Mouse (Mus musculus) ES-Bruce4 (cell line): ENCODE measurements around the gene Rae1. TPM values are rescaled to one million over a fixed set of nuclear protein-coding genes. Genes with fewer than 3 reads are reported as not detected.

ENCODE experiments used
- H3K27ac ChIP-seq: 2 replicates; pipeline ENCODE4 v1.5.1; 2012; ENCODE audit warnings: low read length, inconsistent platforms; ENCODE audit not compliant: insufficient read depth
- H3K27me3 ChIP-seq: 2 replicates; pipeline ENCODE4 v1.6.1; 2012; ENCODE audit warnings: mild to moderate bottlenecking, low read length, inconsistent platforms; ENCODE audit not compliant: control insufficient read depth, poor library complexity, insufficient read depth, severe bottlenecking
- H3K36me3 ChIP-seq: 2 replicates; pipeline ENCODE4 v1.6.1; 2012; ENCODE audit warnings: inconsistent platforms, mild to moderate bottlenecking, low read length, moderate library complexity; ENCODE audit not compliant: control insufficient read depth, poor library complexity, insufficient read depth, severe bottlenecking
- H3K4me1 ChIP-seq: one replicate; pipeline ENCODE4 v1.8.1; 2011; ENCODE audit warnings: low read length; ENCODE audit not compliant: control insufficient read depth, insufficient read depth
- H3K4me3 ChIP-seq: 2 replicates; pipeline ENCODE4 v1.5.1; 2011; ENCODE audit warnings: low read depth, mild to moderate bottlenecking, low read length
- H3K9ac ChIP-seq: 2 replicates; pipeline ENCODE4 v1.6.1; 2012; ENCODE audit warnings: low read depth, mild to moderate bottlenecking, inconsistent platforms; ENCODE audit not compliant: poor library complexity, severe bottlenecking
- H3K9me3 ChIP-seq: replicated peaks from 2 replicates; pipeline ENCODE4 v1.6.1; 2012; ENCODE audit warnings: mild to moderate bottlenecking, low read length, inconsistent platforms; ENCODE audit not compliant: control insufficient read depth, poor library complexity, insufficient read depth, severe bottlenecking
- CTCF ChIP-seq: IDR thresholded peaks from one replicate; pipeline ENCODE4 v1.8.1; 2011; ENCODE audit warnings: low read depth, low read length
- EP300 ChIP-seq: IDR thresholded peaks from 2 replicates; pipeline ENCODE4 v1.6.1; 2011; ENCODE audit warnings: low read depth, low read length; ENCODE audit not compliant: insufficient read depth
- POLR2A ChIP-seq: IDR thresholded peaks from one replicate; pipeline ENCODE4 v1.8.1; 2011; ENCODE audit warnings: low read length; ENCODE audit not compliant: insufficient read depth
- polyA plus RNA-seq: library from polyadenylated mRNA; stranded (reverse); fragments of >200 nt; gene quantifications from 2 replicates; pipeline ENCODE4 v1.2.4, GENCODE M21; 2011; ENCODE audit warnings: low read depth; ENCODE audit not compliant: missing spikeins, insufficient read depth, insufficient read length

Rae1 gene
- polyA plus RNA-seq, 1 experiment: 123 TPM

DNA sequence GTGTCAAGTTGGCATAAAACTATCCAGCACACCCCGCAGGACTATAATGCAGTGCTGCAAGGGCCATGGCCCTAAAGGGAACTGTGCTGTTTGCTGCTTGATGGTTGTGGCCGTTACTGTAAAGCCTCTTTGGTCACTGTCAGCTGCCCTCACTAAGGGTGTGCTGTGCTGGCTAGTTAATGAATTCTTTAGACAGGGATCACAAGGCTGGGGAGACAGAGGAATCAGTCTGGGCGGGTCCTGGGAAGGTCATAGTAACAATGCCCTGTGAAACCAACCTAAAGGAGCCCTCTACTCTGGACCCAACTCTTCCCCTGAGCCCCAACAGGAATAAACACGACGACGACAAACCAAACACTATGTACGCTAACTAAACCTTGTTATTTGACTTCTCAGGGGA, 1.4 kb upstream of the Rae1 start:
- no peak overlapping the region for H3K4me3 ChIP-seq
- H3K9ac ChIP-seq: no peak overlapping the region
- H3K27ac ChIP-seq: no peak overlapping the region
- H3K36me3 ChIP-seq: peaks cover 8% of the 10 kb centered on the region
- no peaks in the 10 kb centered on the region for H3K4me1 ChIP-seq
- H3K9me3 ChIP-seq: no peaks in the 10 kb centered on the region
- H3K27me3 ChIP-seq: no peaks in the 10 kb centered on the region
- TF ChIP-seq POLR2A: no peak
- TF ChIP-seq EP300: no peak
- TF ChIP-seq CTCF: no peak

DNA sequence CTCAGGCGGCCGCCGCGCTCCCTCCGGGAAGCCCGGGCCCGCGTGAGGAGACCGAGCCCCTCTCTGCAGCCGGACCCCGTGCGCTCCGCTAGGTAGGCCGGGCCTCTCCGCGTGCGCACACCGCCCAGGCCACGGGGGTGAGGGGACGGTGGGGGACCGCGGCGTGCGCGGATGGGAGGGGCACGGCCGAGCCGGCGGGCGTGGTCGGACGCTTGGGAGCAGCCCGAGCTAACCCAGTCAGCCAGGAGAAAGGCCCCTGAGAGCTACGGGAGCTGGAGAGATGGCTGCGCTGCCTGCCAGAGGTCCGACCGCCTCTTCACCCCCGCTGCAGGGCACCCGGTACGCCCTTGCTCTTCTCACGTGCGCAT, 352 bp downstream of the Rae1 start:
- no peaks in the 10 kb centered on the region for H3K27me3 ChIP-seq
- H3K9me3 ChIP-seq: no peaks in the 10 kb centered on the region
- peak overlapping the region; percentile 95 for H3K4me3 ChIP-seq
- peak overlapping the region; percentile 74 for H3K9ac ChIP-seq
- no peak for TF ChIP-seq CTCF
- no peak overlapping the region for H3K27ac ChIP-seq
- H3K4me1 ChIP-seq: no peaks in the 10 kb centered on the region
- H3K36me3 ChIP-seq: peaks cover 25% of the 10 kb centered on the region

DNA sequence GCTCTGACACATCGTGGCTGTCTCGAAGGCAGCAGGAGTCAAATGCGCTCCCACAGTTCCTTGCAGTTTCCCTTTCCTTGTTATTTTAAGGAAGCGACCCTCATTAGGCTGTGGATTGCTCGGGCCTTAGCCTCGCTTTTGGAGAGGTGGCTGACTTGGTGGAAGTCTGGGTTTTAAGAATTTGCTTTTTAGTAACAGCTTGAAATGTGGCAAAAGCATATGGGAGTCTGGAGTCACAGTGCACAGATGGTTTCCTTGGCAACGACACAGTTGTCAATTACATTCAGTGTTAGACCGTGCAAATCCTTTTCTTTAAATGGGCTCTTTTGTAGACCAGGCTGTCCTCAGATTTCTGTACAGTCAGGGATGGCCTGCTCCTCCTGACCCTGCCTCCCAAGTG, 1.0 kb downstream of the Rae1 start:
- Histone ChIP-seq H3K4me3 (peak overlapping the region; percentile 95), H3K36me3 (peaks cover 28% of the 10 kb centered on the region), H3K9ac (peak overlapping the region; percentile 74), H3K4me1 (no peaks in the 10 kb centered on the region), H3K9me3 (no peaks in the 10 kb centered on the region), H3K27ac (no peak overlapping the region), H3K27me3 (no peaks in the 10 kb centered on the region)
- TF ChIP-seq POLR2A: no peak
- no peak for TF ChIP-seq CTCF
- TF ChIP-seq EP300: no peak

DNA sequence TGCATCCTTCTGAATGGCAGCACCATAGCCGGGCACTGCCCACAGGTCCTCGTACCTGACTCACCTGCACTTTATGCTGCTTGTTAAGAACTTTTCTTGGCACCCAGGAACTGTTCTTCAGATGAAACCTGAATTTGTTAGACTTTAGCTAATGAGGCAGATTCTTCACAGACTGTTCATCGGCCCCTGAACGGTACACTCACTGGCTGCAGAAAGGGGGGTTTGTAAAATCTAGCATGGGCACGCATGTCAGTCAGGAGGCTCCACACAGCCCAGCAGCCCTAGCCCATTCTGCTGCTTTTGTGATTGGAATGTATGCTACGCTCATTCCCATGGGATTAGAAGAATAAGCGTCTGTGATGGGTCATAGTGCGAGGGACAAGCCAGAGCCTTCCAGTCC, 3.8 kb downstream of the Rae1 start:
- Histone ChIP-seq H3K27ac (no peak overlapping the region), H3K4me1 (no peaks in the 10 kb centered on the region), H3K9me3 (no peaks in the 10 kb centered on the region), H3K4me3 (no peak overlapping the region), H3K9ac (no peak overlapping the region), H3K27me3 (no peaks in the 10 kb centered on the region), H3K36me3 (peaks cover 52% of the 10 kb centered on the region)
- TF ChIP-seq POLR2A (no peak), EP300 (no peak), CTCF (no peak)

DNA sequence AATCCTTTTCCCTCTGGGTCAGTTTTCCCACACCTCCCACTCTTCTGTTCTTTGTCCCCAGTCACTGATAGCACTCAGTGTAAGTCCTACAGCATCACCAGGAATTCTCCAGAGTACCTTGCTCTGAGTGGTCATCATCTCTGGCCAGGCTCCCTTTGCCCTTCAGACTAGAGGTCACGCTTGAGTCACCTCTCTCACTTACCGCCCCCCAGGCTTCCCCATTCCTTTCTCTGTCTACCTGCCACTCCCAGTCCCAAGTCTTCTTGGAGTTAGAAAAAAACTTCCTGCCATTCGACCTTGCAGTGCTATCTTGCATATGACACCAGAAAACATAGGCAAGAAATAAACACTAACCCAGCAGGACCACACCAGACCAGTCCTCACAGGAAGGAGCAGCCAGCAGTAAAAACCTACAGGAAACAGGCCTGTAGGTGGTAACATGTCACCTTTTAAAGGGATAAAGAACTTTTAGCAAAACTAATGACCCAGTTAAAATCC, 10.4 kb downstream of the Rae1 start:
- H3K4me1 ChIP-seq: no peaks in the 10 kb centered on the region
- H3K27ac ChIP-seq: no peak overlapping the region
- H3K9me3 ChIP-seq: no peaks in the 10 kb centered on the region
- no peaks in the 10 kb centered on the region for H3K27me3 ChIP-seq
- peaks cover 84% of the 10 kb centered on the region for H3K36me3 ChIP-seq
- H3K9ac ChIP-seq: no peak overlapping the region
- H3K4me3 ChIP-seq: no peak overlapping the region
- TF ChIP-seq CTCF: no peak
- TF ChIP-seq POLR2A: no peak
- no peak for TF ChIP-seq EP300

DNA sequence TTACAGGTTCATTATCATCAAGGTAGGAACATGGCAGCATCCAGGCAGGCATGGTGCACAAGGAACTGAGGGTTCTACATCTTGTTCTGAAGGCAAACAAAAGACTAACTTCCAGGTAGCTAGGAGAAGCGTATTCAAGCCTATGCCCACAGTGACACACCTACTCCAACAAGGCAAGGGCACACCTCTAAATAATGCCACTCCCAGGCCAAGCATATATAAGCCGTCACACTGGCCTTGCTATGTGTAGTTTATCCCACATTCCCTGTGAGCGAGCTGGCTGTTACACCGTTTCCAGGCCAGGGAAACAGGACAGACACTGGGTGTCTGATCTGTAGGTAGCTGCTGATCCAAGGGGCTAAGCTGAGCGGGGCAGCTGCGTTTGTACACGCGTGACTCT, 11.5 kb downstream of the Rae1 start:
- Histone ChIP-seq H3K9me3 (no peaks in the 10 kb centered on the region), H3K36me3 (peaks cover 82% of the 10 kb centered on the region), H3K27ac (no peak overlapping the region), H3K27me3 (no peaks in the 10 kb centered on the region), H3K9ac (no peak overlapping the region), H3K4me3 (no peak overlapping the region), H3K4me1 (no peaks in the 10 kb centered on the region)
- TF ChIP-seq POLR2A (no peak), EP300 (no peak), CTCF (no peak)

DNA sequence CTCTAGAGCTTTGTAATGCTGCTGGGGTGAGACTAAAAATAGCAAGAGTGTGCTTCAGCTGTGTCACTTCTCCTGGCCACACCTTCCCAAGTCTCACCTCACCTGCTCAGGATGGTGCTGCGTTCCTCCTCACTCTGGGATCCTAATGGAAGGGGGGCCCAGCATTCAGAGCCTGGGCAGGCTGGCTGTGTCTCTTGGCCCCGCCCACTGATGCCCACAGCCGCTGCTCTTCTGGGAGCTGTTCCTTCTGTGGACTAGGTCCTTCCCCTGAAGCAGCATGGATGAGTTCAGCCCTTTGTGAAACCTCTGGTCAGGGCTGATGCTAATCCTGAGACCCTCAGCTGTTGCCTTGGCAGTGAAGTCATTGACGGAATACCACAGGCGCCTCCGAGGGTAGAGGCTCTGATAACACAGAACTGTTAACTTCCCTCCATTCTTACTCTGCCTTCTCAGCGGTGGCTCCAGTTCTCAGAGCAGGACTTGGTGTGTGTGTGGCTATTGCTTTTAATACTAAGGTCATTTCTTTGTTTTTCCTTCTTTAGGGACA, 14.9 kb downstream of the Rae1 start:
- Histone ChIP-seq H3K27me3 (no peaks in the 10 kb centered on the region), H3K27ac (no peak overlapping the region), H3K4me1 (peaks cover 3% of the 10 kb centered on the region), H3K9ac (no peak overlapping the region), H3K36me3 (peaks cover 51% of the 10 kb centered on the region), H3K9me3 (no peaks in the 10 kb centered on the region), H3K4me3 (no peak overlapping the region)
- no peak for TF ChIP-seq POLR2A
- TF ChIP-seq EP300: no peak
- no peak for TF ChIP-seq CTCF
